Mouse (Mus musculus) forebrain, embryonic 12.5 days (tissue): ENCODE measurements around the gene Siah1b. TPM values are rescaled to one million over a fixed set of nuclear protein-coding genes. Genes with fewer than 3 reads are reported as not detected.

Source experiments
- ATAC-seq: fragments of 200-750 bp; cut with Nextera tagmentation; 2 replicates; pipeline ENCODE4 v1.8.0; 2017; ENCODE audit warnings: moderate TSS enrichment; ENCODE audit not compliant: low FRiP score
- H3K27ac ChIP-seq: fragments of 300-500 bp; sonication (generic); 2 replicates; pipeline ENCODE4 v1.5.1; 2016; ENCODE audit warnings: mild to moderate bottlenecking
- H3K27me3 ChIP-seq: fragments of 300-500 bp; sonication (generic); 2 replicates; pipeline ENCODE4 v1.6.1; 2016; ENCODE audit warnings: mild to moderate bottlenecking
- H3K36me3 ChIP-seq: fragments of 300-500 bp; sonication (generic); replicated peaks from 2 replicates; pipeline ENCODE4 v1.6.1; 2016; ENCODE audit warnings: mild to moderate bottlenecking
- H3K4me1 ChIP-seq: fragments of 300-500 bp; sonication (generic); 2 replicates; pipeline ENCODE4 v1.6.1; 2016
- H3K4me2 ChIP-seq: fragments of 300-500 bp; sonication (generic); 2 replicates; pipeline ENCODE4 v1.6.1; 2016; ENCODE audit warnings: mild to moderate bottlenecking, moderate library complexity
- H3K4me3 ChIP-seq: fragments of 300-500 bp; sonication (generic); replicated peaks from 2 replicates; pipeline ENCODE4 v1.5.1; 2016; ENCODE audit warnings: mild to moderate bottlenecking
- H3K9ac ChIP-seq: fragments of 300-500 bp; sonication (generic); 2 replicates; pipeline ENCODE4 v1.6.1; 2016; ENCODE audit warnings: mild to moderate bottlenecking
- H3K9me3 ChIP-seq: fragments of 300-500 bp; sonication (generic); 2 replicates; pipeline ENCODE4 v1.6.1; 2016
- WGBS: fragments of 180-500 bp; shearing (Covaris S2); methylation state at CpG from one replicate; pipeline ENCODE4 v1.1.7; 2016; 5-methylcytosine and 5-hydroxymethylcytosine counted together
- polyA plus RNA-seq: library from polyadenylated mRNA; unstranded; fragments of >200 nt; fragmentation: Nextera tagmentation; extraction: Ambion mirVana; gene quantifications from 2 replicates; pipeline ENCODE4 v1.2.1, GENCODE M21; 2016

The Siah1b gene
- polyA plus RNA-seq = 45.2 and 46.6 TPM in 2 replicates

- H3K4me2 ChIP-seq = peak within 1 kb of the TSS; percentile 59
- H3K4me3 ChIP-seq = peak within 1 kb of the TSS; percentile 56
- peaks cover 5% of the 10 kb centered on the region; the same call in 1 of the 2 replicates for H3K4me1 ChIP-seq
- peaks cover 11% of the 10 kb centered on the region for H3K27me3 ChIP-seq
- peaks cover 9% of the 10 kb centered on the region; the same call in 1 of the 2 replicates for H3K36me3 ChIP-seq
- WGBS = 26% methylated on average over 52 of the region's 54 CpGs
- H3K27ac ChIP-seq = peak within 1 kb of the TSS; percentile 83
- H3K9me3 ChIP-seq = no peaks in the 10 kb centered on the region
- ATAC-seq = peak; percentile 99
- peak within 1 kb of the TSS; percentile 53 for H3K9ac ChIP-seq
These were observed at the start of gene Siah1b for GRCm38 (mm10) chrX:164076040-164076775. Gene Siah1b, minus strand, starts transcription at chrX:164076493.

- no peak overlapping the region for H3K4me3 ChIP-seq
- no peak for ATAC-seq
- H3K4me1 ChIP-seq = no peaks in the 10 kb centered on the region
- H3K27me3 ChIP-seq = no peaks in the 10 kb centered on the region; the same call in 1 of the 2 replicates
- 86% methylated on average over 3 of the region's 3 CpGs for WGBS
- H3K4me2 ChIP-seq = no peak overlapping the region
- H3K9ac ChIP-seq = no peak overlapping the region
- H3K9me3 ChIP-seq = no peaks in the 10 kb centered on the region
- no peaks in the 10 kb centered on the region for H3K36me3 ChIP-seq
- H3K27ac ChIP-seq = no peak overlapping the region
These were observed 47.6 kb upstream of the Siah1b start for GRCm38 (mm10) chrX:164123942-164124341.

- Histone ChIP-seq H3K27ac (no peak overlapping the region), H3K4me3 (no peak overlapping the region), H3K36me3 (no peaks in the 10 kb centered on the region), H3K9me3 (no peaks in the 10 kb centered on the region), H3K4me1 (no peaks in the 10 kb centered on the region), H3K4me2 (no peak overlapping the region), H3K27me3 (0 out of 2 replicates have a peak, but pooled peaks cover 3% of the 10 kb centered on the region), H3K9ac (no peak overlapping the region)
- no peak for ATAC-seq
- 93% methylated on average over 6 of the region's 6 CpGs for WGBS
These were observed 37.5 kb upstream of the Siah1b start for GRCm38 (mm10) chrX:164113744-164114143.

- no peak for ATAC-seq
- H3K4me1 ChIP-seq = no peaks in the 10 kb centered on the region
- H3K9ac ChIP-seq = no peak overlapping the region
- H3K36me3 ChIP-seq = no peaks in the 10 kb centered on the region
- H3K4me3 ChIP-seq = no peak overlapping the region
- H3K27ac ChIP-seq = no peak overlapping the region
- H3K9me3 ChIP-seq = no peaks in the 10 kb centered on the region
- H3K27me3 ChIP-seq = 0 out of 2 replicates have a peak, but pooled peaks cover 11% of the 10 kb centered on the region
- 85% methylated on average over 3 of the region's 3 CpGs for WGBS
- no peak overlapping the region for H3K4me2 ChIP-seq
These were observed 34.9 kb upstream of the Siah1b start for GRCm38 (mm10) chrX:164111146-164111545.

GRCm38 (mm10) chrX:164102656-164103055 is 26.4 kb upstream of the Siah1b start:
- Histone ChIP-seq H3K27me3 (peaks cover 24% of the 10 kb centered on the region), H3K9me3 (no peaks in the 10 kb centered on the region)
- ATAC-seq = no peak

GRCm38 (mm10) chrX:164102198-164102597 is 25.9 kb upstream of the Siah1b start:
- no peaks in the 10 kb centered on the region for H3K36me3 ChIP-seq
- H3K4me3 ChIP-seq = no peak overlapping the region
- H3K4me1 ChIP-seq = no peaks in the 10 kb centered on the region
- no peak overlapping the region for H3K9ac ChIP-seq
- H3K27ac ChIP-seq = no peak overlapping the region
- 87% methylated on average over 7 of the region's 7 CpGs for WGBS
- no peak for ATAC-seq
- H3K4me2 ChIP-seq = no peak overlapping the region
- peaks cover 21% of the 10 kb centered on the region for H3K27me3 ChIP-seq
- H3K9me3 ChIP-seq = no peaks in the 10 kb centered on the region

More at GRCm38 (mm10) chrX:164102656-164103055, 26.4 kb upstream of the Siah1b start:
- Histone ChIP-seq H3K4me1 (no peaks in the 10 kb centered on the region), H3K9ac (no peak overlapping the region), H3K27ac (no peak overlapping the region), H3K4me3 (no peak overlapping the region), H3K36me3 (no peaks in the 10 kb centered on the region), H3K4me2 (no peak overlapping the region)
- WGBS = 70% methylated on average over 6 of the region's 6 CpGs

- no peak overlapping the region for H3K4me3 ChIP-seq
- no peak overlapping the region for H3K4me2 ChIP-seq
- no peak for ATAC-seq
- H3K27me3 ChIP-seq = peaks cover 21% of the 10 kb centered on the region
- no peaks in the 10 kb centered on the region for H3K36me3 ChIP-seq
- no peaks in the 10 kb centered on the region for H3K4me1 ChIP-seq
- H3K9me3 ChIP-seq = no peaks in the 10 kb centered on the region
- no peak overlapping the region for H3K27ac ChIP-seq
- no peak overlapping the region for H3K9ac ChIP-seq
These were observed 25.2 kb upstream of the Siah1b start for GRCm38 (mm10) chrX:164101483-164101882.

GRCm38 (mm10) chrX:164095838-164096237 is 19.5 kb upstream of the Siah1b start:
- no peak for ATAC-seq
- no peaks in the 10 kb centered on the region for H3K36me3 ChIP-seq
- H3K4me1 ChIP-seq = no peaks in the 10 kb centered on the region
- H3K4me3 ChIP-seq = no peak overlapping the region
- WGBS = 85% methylated on average over 2 of the region's 2 CpGs
- H3K27ac ChIP-seq = no peak overlapping the region
- peaks cover 27% of the 10 kb centered on the region for H3K27me3 ChIP-seq
- no peaks in the 10 kb centered on the region for H3K9me3 ChIP-seq
- no peak overlapping the region for H3K9ac ChIP-seq
- H3K4me2 ChIP-seq = no peak overlapping the region

GRCm38 (mm10) chrX:164093435-164093834 is 17.1 kb upstream of the Siah1b start:
- Histone ChIP-seq H3K4me1 (no peaks in the 10 kb centered on the region), H3K9ac (no peak overlapping the region), H3K4me3 (no peak overlapping the region), H3K4me2 (no peak overlapping the region), H3K9me3 (no peaks in the 10 kb centered on the region), H3K27ac (no peak overlapping the region), H3K27me3 (peaks cover 28% of the 10 kb centered on the region), H3K36me3 (no peaks in the 10 kb centered on the region)
- 84% methylated on average over 5 of the region's 5 CpGs for WGBS
- no peak for ATAC-seq

- H3K27me3 ChIP-seq = peaks cover 25% of the 10 kb centered on the region
- no peak for ATAC-seq
- WGBS = 50% methylated on average over 7 of the region's 7 CpGs
- H3K4me3 ChIP-seq = no peak overlapping the region
- no peaks in the 10 kb centered on the region for H3K4me1 ChIP-seq
- H3K9ac ChIP-seq = no peak overlapping the region
- no peak overlapping the region for H3K27ac ChIP-seq
- H3K9me3 ChIP-seq = no peaks in the 10 kb centered on the region
- no peak overlapping the region for H3K4me2 ChIP-seq
- H3K36me3 ChIP-seq = no peaks in the 10 kb centered on the region
These were observed 16.2 kb upstream of the Siah1b start for GRCm38 (mm10) chrX:164092300-164093169.

- Histone ChIP-seq H3K27me3 (peaks cover 30% of the 10 kb centered on the region), H3K4me2 (no peak overlapping the region), H3K9ac (no peak overlapping the region), H3K36me3 (no peaks in the 10 kb centered on the region), H3K9me3 (no peaks in the 10 kb centered on the region), H3K27ac (no peak overlapping the region), H3K4me3 (no peak overlapping the region), H3K4me1 (no peaks in the 10 kb centered on the region)
- WGBS = 59% methylated on average over 11 of the region's 11 CpGs
- no peak for ATAC-seq
These were observed 13.6 kb upstream of the Siah1b start for GRCm38 (mm10) chrX:164089916-164090315.

- Histone ChIP-seq H3K4me3 (no peak within 1 kb of the TSS), H3K27ac (no peak within 1 kb of the TSS), H3K4me1 (no peaks in the 10 kb centered on the region), H3K4me2 (no peak within 1 kb of the TSS), H3K9ac (no peak within 1 kb of the TSS), H3K9me3 (no peaks in the 10 kb centered on the region), H3K36me3 (no peaks in the 10 kb centered on the region), H3K27me3 (peaks cover 31% of the 10 kb centered on the region)
- ATAC-seq = no peak
- 88% methylated on average over 4 of the region's 4 CpGs for WGBS
These were observed 12.3 kb upstream of the Siah1b start, which contains the start of gene Cltrn for GRCm38 (mm10) chrX:164088582-164088981. Gene Cltrn, plus strand, starts transcription at chrX:164088830.
